Mouse (Mus musculus) ES-CJ7 (cell line): ENCODE measurements at regions not wholly inside any gene's neighbourhood (a gene's known extent, or its start where the extent isn't known, plus 50 kb on each side); places are given as distances from the start of the nearest gene placed in this dataset.
A peak's percentile ranks its signal among the peaks of the same experiment; 100 is the strongest.

Experiments used
- DNase-seq: peaks from one replicate; pipeline ENCODE4 v3.0.0; 2011; ENCODE audit warnings: low read depth, low spot score

DNA sequence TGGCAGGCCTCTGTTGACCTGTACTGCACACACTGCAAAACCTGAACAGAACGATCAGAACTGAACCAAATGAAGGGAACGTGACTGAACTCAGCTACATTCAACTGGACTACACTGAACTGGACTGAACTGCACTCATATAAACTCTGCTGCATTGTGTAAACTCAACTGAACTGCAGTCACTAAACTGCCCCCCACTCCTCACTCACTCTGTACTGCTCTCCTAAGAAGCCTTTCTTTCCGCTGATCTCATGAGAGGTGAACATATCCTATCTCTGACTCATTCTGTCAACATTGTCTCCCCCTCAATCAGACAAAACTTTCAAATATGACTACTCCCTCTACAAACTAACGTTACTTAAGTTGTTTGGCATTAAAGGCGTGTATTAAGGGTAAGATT lies 324.5 kb upstream of the Cdh9 start:
- no peak for DNase-seq

DNA sequence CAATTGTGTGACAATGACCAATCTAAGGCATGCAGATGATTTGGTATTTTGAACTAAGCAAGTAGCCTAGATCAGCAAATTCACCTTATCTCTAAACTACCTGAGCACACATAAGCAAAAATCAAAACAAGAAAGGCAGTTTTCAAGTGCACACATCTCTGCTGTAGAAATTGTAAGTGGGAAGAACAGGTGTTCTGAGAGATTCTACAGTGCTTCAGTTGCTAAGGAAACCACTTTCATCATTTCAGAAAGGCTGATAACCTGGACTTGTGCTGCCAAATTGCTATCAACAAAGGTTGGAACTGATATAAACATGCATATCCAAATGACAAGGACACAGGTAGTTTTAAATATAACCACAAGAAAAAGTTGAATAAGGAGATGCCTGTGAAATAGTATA lies 322.4 kb upstream of the Cdh9 start:
- DNase-seq: no peak

DNA sequence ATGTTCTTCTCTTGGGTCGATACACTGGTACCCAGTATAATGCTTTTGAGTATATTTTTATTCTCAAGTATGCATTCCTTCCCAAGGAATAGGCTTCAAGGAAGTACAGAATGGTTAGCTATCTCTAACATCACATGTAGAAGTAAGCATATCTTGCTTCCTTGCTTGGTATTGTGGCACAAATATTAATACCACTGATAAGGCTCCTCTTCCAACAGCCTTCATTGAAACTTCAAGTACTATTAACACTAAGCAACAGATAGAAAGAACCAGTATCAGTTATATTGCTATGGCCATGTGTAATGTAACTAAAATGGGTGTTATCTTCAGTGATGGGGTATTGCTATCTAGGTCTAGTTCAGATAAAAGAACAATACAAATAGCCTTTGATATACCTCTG lies 316.9 kb upstream of the Cdh9 start:
- DNase-seq: no peak

DNA sequence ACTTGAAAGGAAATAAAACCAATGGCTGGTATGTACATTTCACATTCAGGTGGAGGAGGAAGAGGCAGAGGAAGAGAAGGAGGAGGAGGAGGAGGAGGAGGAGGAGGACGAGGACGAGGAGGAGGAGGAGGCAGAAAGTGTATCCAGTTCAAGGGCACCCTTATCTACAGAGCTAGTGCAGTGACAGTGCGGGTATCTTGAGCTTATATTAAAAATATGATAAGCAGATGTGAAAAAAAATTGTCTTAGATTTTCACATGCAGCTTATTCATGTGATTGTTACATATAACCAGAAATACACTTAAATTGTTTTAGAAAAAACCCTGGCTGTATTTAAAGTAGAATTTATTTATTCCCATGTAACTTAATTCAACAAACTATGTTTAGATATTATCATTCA lies 310.8 kb upstream of the Cdh9 start:
- no peak for DNase-seq

DNA sequence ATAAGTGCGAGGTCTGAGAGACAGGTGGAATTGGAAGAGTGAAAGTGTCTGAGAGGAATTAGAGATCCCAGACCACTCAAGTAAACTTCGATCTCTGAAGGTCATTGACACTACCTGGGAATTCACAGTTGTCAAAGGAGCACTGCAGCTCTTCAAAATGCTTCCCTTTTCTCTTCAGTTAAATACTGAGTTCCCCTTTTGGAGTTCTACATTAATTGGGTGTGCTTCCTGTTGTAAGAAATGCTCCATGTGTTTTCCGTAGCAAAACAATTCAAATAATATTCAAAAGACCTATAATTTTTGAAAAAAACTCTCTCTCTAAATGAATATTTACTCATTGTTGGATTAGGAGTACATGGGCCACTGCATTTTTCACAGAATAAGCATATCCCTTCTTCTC lies 305.5 kb upstream of the Cdh9 start:
- no peak for DNase-seq

DNA sequence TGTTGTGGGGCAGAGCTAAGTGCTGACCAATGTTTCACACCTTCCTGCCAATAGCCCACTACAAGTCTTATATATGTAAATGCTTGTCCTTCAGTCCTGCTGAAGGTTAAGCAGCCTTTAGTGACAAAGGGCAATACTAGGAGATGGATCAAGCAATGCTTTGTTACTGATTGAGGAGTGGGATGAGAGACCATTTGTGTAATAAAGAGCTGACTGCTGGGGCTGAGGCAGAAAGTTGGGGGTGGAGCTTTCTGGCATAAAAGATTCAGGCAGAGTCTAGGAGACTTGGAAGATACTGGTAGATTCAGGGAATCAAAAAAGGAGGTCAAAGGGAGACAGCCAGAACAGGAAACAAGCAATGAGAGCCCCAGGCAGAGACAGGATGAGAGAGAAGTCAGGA lies 281.9 kb upstream of the Cdh9 start:
- peak; percentile 96 for DNase-seq

DNA sequence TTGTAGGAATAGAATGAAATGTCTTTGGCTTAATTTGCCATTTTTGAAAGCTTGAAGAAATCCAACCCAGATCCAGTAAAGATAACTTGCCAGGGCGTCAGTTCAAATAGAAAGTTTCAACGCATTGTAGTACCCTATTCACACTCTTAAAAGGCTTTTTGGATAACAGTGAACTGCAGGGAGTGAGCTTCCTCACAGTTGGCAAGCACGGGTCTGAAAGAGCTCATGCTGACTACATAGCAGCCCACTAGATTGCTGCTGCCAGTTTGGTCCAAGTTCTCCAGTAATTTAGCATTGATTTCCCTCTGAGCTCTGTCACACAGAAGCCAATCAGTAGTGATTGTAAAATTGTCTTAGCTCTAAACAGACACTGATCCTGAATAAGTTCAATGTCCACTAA lies 237.3 kb upstream of the Cdh9 start:
- DNase-seq: no peak

DNA sequence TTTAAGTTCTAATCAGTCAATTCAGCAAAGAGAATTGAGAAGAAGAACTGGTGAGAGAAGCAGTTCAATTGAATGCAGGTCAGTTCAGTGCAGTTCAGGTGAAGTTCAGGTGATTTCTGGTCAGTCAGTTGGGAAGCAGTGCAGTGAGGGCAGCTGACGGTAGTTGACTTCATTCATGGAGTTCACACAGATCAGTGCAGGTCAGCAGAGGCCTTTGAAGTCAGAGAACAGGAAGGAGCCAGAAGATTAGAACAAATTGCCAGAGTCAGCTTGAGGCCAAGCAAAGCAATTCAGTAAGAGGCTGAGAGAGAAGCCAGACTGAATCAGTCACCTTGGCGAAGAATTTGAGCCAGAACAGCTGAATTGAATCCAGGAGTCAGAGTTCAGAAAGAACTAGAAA lies 235.7 kb upstream of the Cdh9 start:
- no peak for DNase-seq

DNA sequence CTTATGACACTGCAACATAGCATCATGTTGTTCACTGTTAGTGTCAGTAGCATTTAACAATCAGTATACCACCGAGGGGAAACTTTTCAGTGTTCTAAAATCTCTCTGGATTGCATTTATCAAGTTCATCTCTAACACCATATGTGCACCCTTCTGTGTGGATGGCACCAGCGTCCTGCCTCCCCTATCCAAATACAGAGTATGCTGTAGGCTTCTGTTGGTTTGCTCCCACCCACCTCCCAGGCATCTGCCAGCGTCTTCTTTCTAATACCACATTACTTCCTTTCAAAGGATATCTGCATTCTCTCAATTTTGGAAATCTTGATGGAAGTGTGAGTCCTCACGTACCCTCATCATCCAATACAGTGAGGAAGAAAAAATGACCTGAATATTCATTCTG lies 208.0 kb upstream of the Cdh9 start:
- no peak for DNase-seq

DNA sequence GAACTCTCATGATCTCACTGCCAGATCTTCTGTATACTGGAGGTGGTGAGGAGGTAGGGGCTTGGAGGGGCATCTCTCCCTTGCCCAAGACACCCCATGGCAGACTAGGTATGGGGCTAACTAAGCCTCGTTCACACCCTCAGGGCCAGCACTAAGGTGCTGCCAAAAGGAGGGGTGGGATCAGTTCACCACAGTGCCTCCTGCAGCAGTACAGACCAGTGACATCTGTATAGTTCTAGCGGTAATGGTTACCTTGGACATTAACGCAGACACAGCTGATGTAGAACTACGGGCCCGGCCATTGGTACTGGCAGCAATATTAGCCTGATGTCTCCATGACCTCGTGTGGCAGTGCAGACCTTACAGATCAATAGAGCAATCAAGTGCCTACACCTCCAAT lies 196.0 kb upstream of the Cdh9 start:
- DNase-seq: no peak

DNA sequence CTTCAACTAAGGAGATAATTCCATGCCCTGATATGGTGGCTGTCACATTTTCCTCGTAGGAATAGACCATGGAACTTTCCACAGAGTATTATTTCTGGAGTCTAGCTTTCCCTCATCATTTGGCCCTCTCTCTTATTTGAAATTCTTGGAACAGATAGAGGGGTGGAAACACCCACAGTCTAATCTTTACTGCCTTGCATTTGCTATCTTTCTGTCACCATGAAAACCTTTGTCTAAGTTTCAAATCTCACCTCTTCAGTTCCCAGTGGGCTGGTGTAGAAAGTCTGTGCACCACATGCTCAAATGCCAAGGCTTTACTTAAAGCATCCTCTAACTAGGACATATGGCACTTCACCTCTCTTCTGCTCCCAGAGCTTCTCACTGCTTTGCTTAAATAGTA lies 187.3 kb upstream of the Cdh9 start:
- DNase-seq: no peak

DNA sequence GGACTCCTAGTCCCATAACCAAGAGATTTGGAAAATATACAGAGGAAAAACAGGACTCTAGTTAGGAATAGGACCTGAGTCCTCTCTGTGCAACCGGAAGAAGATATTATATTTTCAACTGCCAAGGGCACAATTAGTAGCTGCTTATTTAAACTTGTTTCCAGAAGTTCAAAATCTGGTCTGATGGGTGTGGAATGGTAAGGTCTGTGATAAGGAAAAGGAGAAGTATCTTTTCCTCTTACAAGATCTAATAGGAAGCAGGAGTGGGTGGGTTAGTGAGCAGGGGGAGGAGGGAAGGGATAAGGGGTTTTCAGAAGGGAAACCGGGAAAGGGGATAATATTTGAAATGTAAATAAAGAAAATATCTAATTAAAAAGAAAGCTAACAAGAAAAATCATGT lies 173.4 kb upstream of the Cdh9 start:
- no peak for DNase-seq

DNA sequence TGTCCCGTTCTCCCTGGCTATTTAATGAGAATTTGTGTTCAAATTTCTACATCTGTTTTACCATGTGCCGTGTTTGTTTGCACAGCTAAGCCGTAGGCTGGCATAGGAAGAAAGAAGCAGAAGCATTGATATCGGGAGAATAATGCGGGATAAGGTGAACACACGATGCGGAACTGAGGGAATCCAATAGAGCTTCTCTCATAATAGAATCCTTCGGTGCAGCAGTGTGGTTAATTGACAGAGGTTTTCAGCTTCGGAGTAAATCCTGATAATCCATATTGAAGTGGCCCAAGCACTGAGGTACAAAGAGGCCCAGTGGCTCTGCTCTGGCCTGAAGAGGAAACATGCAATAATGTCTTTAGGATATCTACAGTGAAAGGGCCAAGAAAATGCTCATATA lies 172.2 kb upstream of the Cdh9 start:
- DNase-seq: no peak

DNA sequence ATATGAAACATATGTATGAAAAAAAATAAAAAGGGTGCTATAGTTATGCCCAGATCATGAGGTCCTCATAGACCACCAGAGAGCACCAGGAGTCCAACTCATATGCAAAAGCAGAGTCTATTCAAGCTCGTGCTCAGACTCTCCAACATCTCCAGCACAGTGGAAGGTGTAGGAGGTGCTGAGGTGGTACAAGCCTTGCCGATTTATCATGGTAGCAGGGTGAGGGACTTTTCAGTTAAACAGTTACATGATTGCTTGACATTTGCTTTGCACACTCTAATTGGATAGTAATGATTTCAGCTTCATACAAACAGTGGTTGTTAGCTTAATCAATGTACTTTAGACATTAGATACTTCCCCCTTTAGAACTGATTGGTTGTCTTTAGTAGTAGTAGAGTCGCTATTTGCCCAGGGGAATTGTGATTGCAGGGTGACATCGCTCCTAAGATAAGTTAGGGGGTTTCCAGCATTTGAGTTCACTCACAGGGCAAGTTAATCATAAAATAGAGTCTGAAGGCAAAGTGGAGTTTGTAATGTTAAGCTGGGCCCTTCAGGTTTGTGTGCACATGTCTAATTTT lies 162.3 kb upstream of the Cdh9 start:
- DNase-seq: no peak

DNA sequence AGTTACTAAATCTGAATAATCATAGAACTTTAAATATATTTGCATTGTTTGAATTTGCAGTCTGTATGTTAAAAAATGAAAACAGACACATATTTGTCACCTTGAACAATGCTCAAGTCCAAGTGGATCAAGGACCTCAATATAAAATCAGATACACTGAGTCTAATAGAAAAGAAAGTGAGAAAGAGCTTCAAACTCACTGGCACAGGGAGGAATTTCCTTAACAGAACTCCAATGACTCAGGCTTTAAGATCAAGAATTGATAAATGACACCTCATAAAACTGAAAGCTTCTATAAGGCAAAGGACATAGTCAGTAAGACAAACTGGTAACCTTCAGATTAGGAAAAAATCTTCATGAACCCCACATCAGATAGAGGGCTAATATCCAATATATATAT lies 161.8 kb upstream of the Cdh9 start:
- DNase-seq: no peak

DNA sequence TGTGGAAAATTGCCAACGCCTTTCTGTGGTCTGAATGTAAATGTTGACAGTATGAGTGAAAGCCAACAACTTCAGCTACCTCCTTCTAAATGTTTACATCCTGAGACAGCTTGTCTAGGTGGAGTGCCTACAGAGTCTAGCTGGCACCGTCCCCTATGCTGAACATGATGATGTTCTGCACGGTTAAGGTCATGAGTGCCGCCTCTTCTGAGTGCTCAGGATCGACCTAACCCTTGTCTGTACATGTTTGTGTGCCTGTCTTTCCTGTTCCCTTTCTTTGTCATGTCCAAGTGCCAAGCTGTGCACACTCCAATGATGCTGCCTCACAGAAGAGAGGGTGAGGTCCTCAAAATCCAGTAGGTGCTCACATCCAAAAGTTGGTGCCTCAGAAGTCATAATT lies 111.7 kb upstream of the Cdh9 start:
- DNase-seq: no peak

DNA sequence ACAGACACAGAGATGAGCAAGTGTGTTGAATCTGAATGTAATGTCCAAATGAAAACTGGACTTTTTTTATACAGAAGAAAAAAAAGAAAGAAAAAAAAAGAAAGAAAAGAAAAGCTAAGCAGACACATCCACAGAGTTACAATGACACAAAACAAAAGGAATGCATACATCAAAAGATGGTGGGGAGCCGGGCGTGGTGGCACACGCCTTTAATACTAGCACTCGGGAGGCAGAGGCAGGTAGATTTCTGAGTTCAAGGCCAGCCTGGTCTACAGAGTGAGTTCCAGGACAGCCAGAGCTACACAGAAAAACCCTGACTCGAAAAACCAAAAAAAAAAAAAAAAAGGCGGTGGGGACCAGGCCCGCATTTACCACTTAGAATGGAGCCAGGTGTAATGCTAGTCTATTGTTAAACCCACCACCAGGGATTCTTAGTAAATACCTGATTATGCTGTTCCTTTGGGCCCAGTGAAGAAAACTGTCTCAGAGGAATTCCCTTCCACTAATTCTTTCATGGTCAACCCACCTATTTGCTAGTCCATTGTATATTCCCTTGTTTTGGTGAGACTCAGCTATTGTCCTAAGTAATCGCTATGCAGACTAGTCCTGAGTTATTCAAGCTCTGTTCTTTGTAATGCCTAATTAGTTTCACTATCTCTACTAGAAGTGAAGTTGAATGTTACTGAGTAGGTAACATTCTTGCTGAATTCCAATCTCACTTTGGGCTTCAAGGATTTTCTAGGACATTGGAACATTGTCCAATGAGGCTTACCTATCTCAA lies 99.0 kb upstream of the Cdh9 start:
- peak; percentile 91 for DNase-seq

DNA sequence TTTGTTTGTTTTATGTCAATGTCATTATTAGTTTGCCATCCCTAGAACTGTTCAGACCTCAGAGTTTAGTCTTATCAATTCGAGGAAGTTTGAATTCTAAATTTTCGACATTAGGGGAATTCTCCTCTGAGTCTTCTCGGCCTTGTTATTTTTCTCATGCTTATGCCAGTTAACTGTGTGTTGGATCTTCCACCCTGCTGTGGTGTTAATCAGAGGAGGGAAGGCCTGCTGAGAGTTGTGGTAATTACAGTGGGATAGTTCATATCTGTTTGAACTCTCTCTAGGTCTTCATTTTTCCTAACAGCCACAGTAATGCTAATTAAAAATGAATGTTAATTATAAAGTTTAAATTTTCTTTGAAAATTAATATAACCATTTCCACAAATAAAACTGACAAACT lies 88.9 kb upstream of the Cdh9 start:
- DNase-seq: no peak

DNA sequence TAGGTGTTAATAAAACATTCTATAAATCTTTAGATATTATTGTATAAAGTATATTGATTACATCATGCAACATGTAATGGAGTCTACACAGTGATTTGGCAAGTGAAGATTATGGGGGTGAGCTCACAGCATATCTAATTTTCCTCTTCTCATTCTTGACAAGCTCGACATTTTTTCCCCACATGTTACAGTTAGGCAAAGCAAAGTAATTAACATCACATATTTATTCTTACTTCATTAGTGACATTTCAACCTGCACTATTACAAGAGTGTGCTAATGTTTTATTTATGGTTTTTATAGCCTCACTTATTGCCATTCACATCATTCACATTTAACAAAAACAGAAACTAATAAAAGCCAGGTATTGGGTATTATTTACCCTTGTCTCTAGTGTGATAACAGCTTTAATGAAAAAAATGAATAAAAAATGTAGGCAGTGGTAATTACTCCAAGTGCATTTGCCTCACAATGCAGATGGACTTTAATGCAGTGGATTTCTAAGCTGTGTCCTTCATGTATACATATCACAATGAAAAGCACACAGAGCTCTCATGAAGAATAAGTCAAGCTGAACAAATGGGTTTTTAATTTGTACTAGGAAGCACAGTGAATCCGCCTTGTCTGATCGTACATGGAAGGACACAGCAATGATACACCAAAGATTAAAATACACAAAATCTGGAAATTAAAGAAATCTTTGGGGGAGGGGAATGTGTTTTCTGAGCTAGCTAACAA lies 75.5 kb upstream of the Cdh9 start:
- no peak for DNase-seq

DNA sequence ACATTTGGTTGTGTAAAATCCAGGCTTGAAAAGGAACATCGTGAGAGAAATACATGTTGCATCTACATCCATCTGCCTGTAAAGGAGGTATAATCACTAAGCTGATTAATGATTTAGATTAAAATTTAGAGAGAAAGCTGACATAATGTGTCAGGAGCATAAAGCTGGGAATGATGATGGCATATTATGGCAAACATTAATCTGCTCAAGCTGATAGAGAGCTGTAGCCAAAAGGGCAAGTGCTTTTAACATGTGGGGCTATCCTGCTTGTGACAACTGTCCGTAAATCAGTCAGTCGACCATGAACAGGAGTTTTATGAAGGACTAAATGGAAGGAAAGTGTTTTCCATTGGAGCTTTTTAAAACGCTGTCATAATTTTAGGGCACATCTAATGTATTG lies 74.9 kb upstream of the Cdh9 start:
- DNase-seq: no peak

DNA sequence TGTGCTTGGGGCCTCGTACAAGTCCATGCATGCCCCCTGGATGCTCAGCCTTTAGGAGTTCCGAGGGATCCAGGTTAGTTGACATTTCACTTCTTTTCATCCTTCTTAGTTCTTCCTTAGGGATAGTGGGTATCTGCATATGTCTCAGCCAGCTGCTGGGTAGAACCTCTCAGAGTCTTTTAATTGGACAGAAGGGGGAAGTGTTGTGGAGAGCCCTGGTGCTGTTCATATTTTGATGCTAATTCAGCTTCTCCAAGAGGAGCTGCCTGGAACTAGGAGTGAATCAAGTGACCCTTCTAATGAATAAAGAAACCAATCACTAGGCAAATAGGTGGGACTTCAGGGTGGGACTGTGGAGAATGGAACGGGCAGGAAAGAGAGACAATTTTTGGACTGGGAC lies 67.3 kb upstream of the Cdh9 start:
- DNase-seq: peak; percentile 59
